8 mouse cellular contexts compared by ENCODE assay signal in genomic region chr16:17723325-17723626, GRCm38 (mm10). TPM values are rescaled to one million over a fixed set of nuclear protein-coding genes. Genes with fewer than 3 reads are reported as not detected.
A peak's percentile ranks its signal among the peaks of the same experiment; 100 is the strongest.
DNase-seq lines count a peak whose midpoint lies in the region; ATAC-seq lines count a peak whose summit lies in the region.

No protein-coding gene starts in this region.

- no peaks in the 10 kb centered on the region for H3K27me3 ChIP-seq in heart, embryonic 10.5 days (ENCODE audit: insufficient read depth, poor library complexity, severe bottlenecking)
- no peaks in the 10 kb centered on the region for H3K27me3 ChIP-seq in megakaryocyte, embryonic 14.5 days (replicated peaks)
- no peaks in the 10 kb centered on the region for H3K27me3 ChIP-seq in intestine, embryonic 15.5 days (replicated peaks)
- no peaks in the 10 kb centered on the region for H3K27me3 ChIP-seq in neural tube, embryonic 12.5 days (replicated peaks)

- peak overlapping the region; percentile 69; the same call in 1 of the 2 replicates for H3K4me2 ChIP-seq in intestine, embryonic 15.5 days (replicated peaks)
- peak overlapping the region; percentile 88; the same call in 1 of the 2 replicates for H3K4me2 ChIP-seq in neural tube, embryonic 12.5 days (replicated peaks)

- no peak overlapping the region for H3K9ac ChIP-seq in intestine, embryonic 15.5 days
- no peak overlapping the region for H3K9ac ChIP-seq in neural tube, embryonic 12.5 days

- no peaks in the 10 kb centered on the region for H3K9me3 ChIP-seq in heart, embryonic 10.5 days
- H3K9me3 ChIP-seq in megakaryocyte, embryonic 14.5 days, result no peaks in the 10 kb centered on the region
- H3K9me3 ChIP-seq in intestine, embryonic 15.5 days, result no peaks in the 10 kb centered on the region
- no peaks in the 10 kb centered on the region for H3K9me3 ChIP-seq in neural tube, embryonic 12.5 days

- no peaks in the 10 kb centered on the region for H3K36me3 ChIP-seq in heart, embryonic 10.5 days
- H3K36me3 ChIP-seq in megakaryocyte, embryonic 14.5 days (replicated peaks; ENCODE audit: low read length), result peaks cover 10% of the 10 kb centered on the region
- H3K36me3 ChIP-seq in intestine, embryonic 15.5 days, result no peaks in the 10 kb centered on the region
- H3K36me3 ChIP-seq in neural tube, embryonic 12.5 days, result no peaks in the 10 kb centered on the region

- H3K4me3 ChIP-seq in heart, embryonic 10.5 days, result peak overlapping the region; percentile 85
- peak overlapping the region; percentile 97 for H3K4me3 ChIP-seq in megakaryocyte, embryonic 14.5 days (replicated peaks)
- no peak overlapping the region for H3K4me3 ChIP-seq in intestine, embryonic 15.5 days (replicated peaks)
- no peak overlapping the region for H3K4me3 ChIP-seq in neural tube, embryonic 12.5 days

- no peak for ATAC-seq in megakaryocyte, adult 5-6 weeks (ENCODE audit: poor library complexity, severe bottlenecking)
- ATAC-seq in intestine, embryonic 15.5 days, result no peak
- no peak for ATAC-seq in neural tube, embryonic 12.5 days (ENCODE audit: low FRiP score, low read depth)

- WGBS in heart, embryonic 10.5 days, result 82% methylated on average over 1 of the region's 1 CpGs
- WGBS in intestine, embryonic 15.5 days, result 73% methylated on average over 1 of the region's 1 CpGs
- WGBS in neural tube, embryonic 12.5 days, result 79% methylated on average over 1 of the region's 1 CpGs

- intact Hi-C loops in heart, postnatal 36 days (cut with DNase I), result loop anchor here (10.0 kb wide), 1 partner anchor 168 kb away; no protein-coding TSS in a partner anchor

- H3K4me1 ChIP-seq in heart, embryonic 10.5 days, result peaks cover 22% of the 10 kb centered on the region
- peaks cover 51% of the 10 kb centered on the region for H3K4me1 ChIP-seq in megakaryocyte, embryonic 14.5 days
- H3K4me1 ChIP-seq in intestine, embryonic 15.5 days (replicated peaks), result peaks cover 7% of the 10 kb centered on the region
- H3K4me1 ChIP-seq in neural tube, embryonic 12.5 days, result peaks cover 16% of the 10 kb centered on the region

- no peak overlapping the region for H3K27ac ChIP-seq in heart, embryonic 10.5 days
- H3K27ac ChIP-seq in intestine, embryonic 15.5 days, result no peak overlapping the region
- no peak overlapping the region for H3K27ac ChIP-seq in neural tube, embryonic 12.5 days

- DNase-seq in heart, embryonic 10.5 days (ENCODE audit: low spot score), result no peak
- no peak for DNase-seq in heart, postnatal 36 days
- no peak for DNase-seq in frontal cortex, postnatal 14 days (ENCODE audit: low spot score in 2 of 2)
- DNase-seq in adrenal gland, postnatal 14 days, result no peak

RNA-seq across cellular contexts. Expression of gene Med15, which starts 9.4 kb away (rescaled TPM):
- 45.4 and 48.0 TPM in 2 replicates for polyA plus RNA-seq in heart, embryonic 10.5 days (2016; fragmentation: Nextera tagmentation; extraction: Ambion mirVana)
- total RNA-seq in heart, postnatal 36 days (2021), result 10 to 100 TPM; 26.2 to 26.6 TPM
- 78.5 and 142 TPM in 2 replicates for polyA plus RNA-seq in megakaryocyte, embryonic 14.5 days (2012; ENCODE audit: insufficient read depth, low replicate concordance)
- total RNA-seq in megakaryocyte, adult 5-6 weeks (2015), result 61.4 and 67.1 TPM in 2 replicates
- total RNA-seq in megakaryocyte, adult 5-6 weeks (2017), result 28.6 and 49.3 TPM in 2 replicates
- 38.0 and 43.0 TPM in 2 replicates for polyA plus RNA-seq in intestine, embryonic 15.5 days (2015; fragmentation: Nextera tagmentation; extraction: Ambion mirVana)
- 46.7 and 50.3 TPM in 2 replicates for polyA plus RNA-seq in neural tube, embryonic 12.5 days (2016; fragmentation: Nextera tagmentation; extraction: Ambion mirVana)
- total RNA-seq in adrenal gland, postnatal 14 days (2021), result 51.3 and 60.3 TPM in 2 replicates

RNA-seq across cellular contexts. Expression of gene Klhl22, which starts 36.1 kb away (rescaled TPM):
- 47.2 and 55.4 TPM in 2 replicates for polyA plus RNA-seq in heart, embryonic 10.5 days (2016; fragmentation: Nextera tagmentation; extraction: Ambion mirVana)
- total RNA-seq in heart, postnatal 36 days (2021), result 10 to 100 TPM; 17.2 to 20.2 TPM
- 0.65 and 4.0 TPM in 2 replicates for polyA plus RNA-seq in megakaryocyte, embryonic 14.5 days (2012; ENCODE audit: insufficient read depth, low replicate concordance)
- 5.0 and 6.9 TPM in 2 replicates for total RNA-seq in megakaryocyte, adult 5-6 weeks (2015)
- total RNA-seq in megakaryocyte, adult 5-6 weeks (2017), result 7.0 and 8.3 TPM in 2 replicates
- 52.3 and 55.6 TPM in 2 replicates for polyA plus RNA-seq in intestine, embryonic 15.5 days (2015; fragmentation: Nextera tagmentation; extraction: Ambion mirVana)
- 63.6 and 66.6 TPM in 2 replicates for polyA plus RNA-seq in neural tube, embryonic 12.5 days (2016; fragmentation: Nextera tagmentation; extraction: Ambion mirVana)
- 40.3 and 43.1 TPM in 2 replicates for total RNA-seq in adrenal gland, postnatal 14 days (2021)

Comparison
In these comparisons a context has a peak if more than half of its experiments do, and no peak if none do; other contexts are left out.
1. H3K4me3 ChIP-seq: peak in heart, embryonic 10.5 days (single experiment) and megakaryocyte, embryonic 14.5 days (single experiment); none in intestine, embryonic 15.5 days (single experiment) and neural tube, embryonic 12.5 days (single experiment).